21 mouse cellular contexts compared by ENCODE assay signal in genomic region chr17:9059360-9059932, GRCm38 (mm10).
DNase-seq lines count a peak whose midpoint lies in the region; ATAC-seq and TF ChIP-seq lines count a peak whose summit lies in the region.
"Had no signal": no experiment of that assay in that cellular context is flagged by ENCODE, and none has a peak within 500 bp of the region (broad histone marks: within the 10 kb centered on the region; RNA-seq: fewer than 3 reads in every experiment).

No protein-coding gene starts in this region.

- H3K4me3 ChIP-seq in lung, embryonic 14.5 days (ENCODE audit: low read depth, low read length) = no peak overlapping the region
- H3K4me3 ChIP-seq: embryonic facial prominence, embryonic 12.5 days; erythroblast, embryonic 14.5 days; forebrain, embryonic 15.5 days; hindbrain, embryonic 15.5 days; kidney, embryonic 15.5 days; limb, embryonic 12.5 days; midbrain, embryonic 15.5 days had no signal

- no peaks in the 10 kb centered on the region for H3K9me3 ChIP-seq in lung, embryonic 14.5 days (ENCODE audit: low read depth, low read length)
- H3K9me3 ChIP-seq: embryonic facial prominence, embryonic 12.5 days; forebrain, embryonic 15.5 days; hindbrain, embryonic 15.5 days; kidney, embryonic 15.5 days; limb, embryonic 12.5 days; midbrain, embryonic 15.5 days had no signal

- no peaks in the 10 kb centered on the region for H3K4me1 ChIP-seq in lung, embryonic 14.5 days (ENCODE audit: insufficient read depth)
- H3K4me1 ChIP-seq: embryonic facial prominence, embryonic 12.5 days; forebrain, embryonic 15.5 days; hindbrain, embryonic 15.5 days; kidney, embryonic 15.5 days; limb, embryonic 12.5 days; midbrain, embryonic 15.5 days had no signal

- no peak for TF ChIP-seq CTCF in lung, embryonic 14.5 days (IDR thresholded peaks at IDR 0.05; ENCODE audit: low read depth)

- intact Hi-C loops in heart, postnatal 36 days (cut with DNase I) = no loop called here

- no peak overlapping the region for H3K9ac ChIP-seq in lung, embryonic 14.5 days
- H3K9ac ChIP-seq: embryonic facial prominence, embryonic 12.5 days; forebrain, embryonic 15.5 days; hindbrain, embryonic 15.5 days; kidney, embryonic 15.5 days; limb, embryonic 12.5 days; liver, embryonic 14.5 days; midbrain, embryonic 15.5 days had no signal

- H3K36me3 ChIP-seq in lung, embryonic 14.5 days (ENCODE audit: insufficient read depth) = no peaks in the 10 kb centered on the region
- H3K36me3 ChIP-seq: embryonic facial prominence, embryonic 12.5 days; forebrain, embryonic 15.5 days; hindbrain, embryonic 15.5 days; kidney, embryonic 15.5 days; limb, embryonic 12.5 days; midbrain, embryonic 15.5 days had no signal

- peak overlapping the region; percentile 1; the same call in 1 of the 2 replicates for H3K27ac ChIP-seq in lung, embryonic 14.5 days (ENCODE audit: low read depth)
- H3K27ac ChIP-seq: embryonic facial prominence, embryonic 12.5 days; forebrain, embryonic 15.5 days; hindbrain, embryonic 15.5 days; kidney, embryonic 15.5 days; limb, embryonic 12.5 days; liver, embryonic 14.5 days; midbrain, embryonic 15.5 days had no signal

- no peaks in the 10 kb centered on the region for H3K27me3 ChIP-seq in lung, embryonic 14.5 days (ENCODE audit: insufficient read depth, low read length)
- H3K27me3 ChIP-seq: embryonic facial prominence, embryonic 12.5 days; forebrain, embryonic 15.5 days; hindbrain, embryonic 15.5 days; kidney, embryonic 15.5 days; limb, embryonic 12.5 days; midbrain, embryonic 15.5 days had no signal

- DNase-seq in heart, adult 11 months = peak; percentile 85
- no peak for DNase-seq in heart, postnatal 36 days
- peak; percentile 42 for DNase-seq in kidney, postnatal 10 days
- no peak for DNase-seq in kidney, adult 8-10 months
- peak; percentile 89 for DNase-seq in lung, embryonic 14.5 days
- DNase-seq in lung, postnatal 14 days = peak; percentile 61
- DNase-seq in yolk sac, embryonic 10.5 days (ENCODE audit: low spot score) = no peak
- DNase-seq: adrenal gland, adult 8-10 months; gastrocnemius, postnatal 14 days; right cerebral cortex, postnatal 14 days; spleen, adult 18-20 months; thymus, postnatal 25 days had no signal

- ATAC-seq in lung, embryonic 14.5 days (ENCODE audit: insufficient read depth) = peak; percentile 49; the same call in 1 of the 2 replicates
- no peak for ATAC-seq in inflammation-experienced regulatory T-cells, adult 6 months
- ATAC-seq: forebrain, embryonic 15.5 days; midbrain, embryonic 15.5 days had no signal

- 37% methylated on average over 8 of the region's 8 CpGs for WGBS in lung, embryonic 14.5 days

- 0 out of 2 replicates have a peak overlapping the region, but pooled peaks have one; percentile 4 for H3K4me2 ChIP-seq in lung, embryonic 14.5 days
- H3K4me2 ChIP-seq: embryonic facial prominence, embryonic 12.5 days; forebrain, embryonic 15.5 days; hindbrain, embryonic 15.5 days; kidney, embryonic 15.5 days; limb, embryonic 12.5 days; midbrain, embryonic 15.5 days had no signal

Comparison
In these comparisons a context has a peak if more than half of its experiments do, and no peak if none do; other contexts are left out.
1. DNase-seq: peak in heart, adult 11 months (single experiment), kidney, postnatal 10 days (single experiment), lung, embryonic 14.5 days (single experiment) and lung, postnatal 14 days (single experiment); none in heart, postnatal 36 days (0 of 2), kidney, adult 8-10 months (0 of 2) and yolk sac, embryonic 10.5 days (single experiment).